Mouse (Mus musculus) Patski (cell line): ENCODE data around the gene Gramd4. TPM values are rescaled to one million over a fixed set of nuclear protein-coding genes. Genes with fewer than 3 reads are reported as not detected.

ENCODE experiments used
- ATAC-seq: fragments of 100-300 bp; one replicate; pipeline ENCODE4 v1.8.0; 2021
- CTCF ChIA-PET: fragments of 350-600 bp; sonication (Branson Sonifier 250); formaldehyde crosslinking; loops from one replicate; lab custom pipeline; 2022; ENCODE audit warnings: inconsistent platforms; lab: Charles Lee
- POLR2A ChIA-PET: fragments of 350-600 bp; sonication (Branson Sonifier 250); formaldehyde crosslinking; loops from one replicate; lab custom pipeline; 2022; ENCODE audit warnings: antibody characterized with exemption, inconsistent platforms; lab: Charles Lee
- DNase-seq: peaks from one replicate; pipeline ENCODE4 v3.0.0-alpha.2; 2011; ENCODE audit warnings: low read depth, low spot score
- H3K27me3 ChIP-seq: fragments of 371-371 bp; one replicate; pipeline ENCODE4 v1.5.1; 2021
- CTCF ChIP-seq: fragments of 100-300 bp; IDR thresholded peaks from one replicate; pipeline ENCODE4 v1.5.1; 2021
- in situ Hi-C: fragments of 300-500 bp; cut with MboI; formaldehyde crosslinking; loops from 3 replicates; pipeline ENCODE4 v1.11.1; 2018; ENCODE audit warnings: low pct_unique_long_range_greater_than_20kb, mixed read lengths
- polyA plus RNA-seq: library from polyadenylated mRNA; unstranded; gene quantifications from one replicate; pipeline ENCODE4 v1.2.3, GENCODE M21; 2021

Gramd4 gene
- polyA plus RNA-seq, 1 experiment from 2014 or later: 44.1 TPM

DNA sequence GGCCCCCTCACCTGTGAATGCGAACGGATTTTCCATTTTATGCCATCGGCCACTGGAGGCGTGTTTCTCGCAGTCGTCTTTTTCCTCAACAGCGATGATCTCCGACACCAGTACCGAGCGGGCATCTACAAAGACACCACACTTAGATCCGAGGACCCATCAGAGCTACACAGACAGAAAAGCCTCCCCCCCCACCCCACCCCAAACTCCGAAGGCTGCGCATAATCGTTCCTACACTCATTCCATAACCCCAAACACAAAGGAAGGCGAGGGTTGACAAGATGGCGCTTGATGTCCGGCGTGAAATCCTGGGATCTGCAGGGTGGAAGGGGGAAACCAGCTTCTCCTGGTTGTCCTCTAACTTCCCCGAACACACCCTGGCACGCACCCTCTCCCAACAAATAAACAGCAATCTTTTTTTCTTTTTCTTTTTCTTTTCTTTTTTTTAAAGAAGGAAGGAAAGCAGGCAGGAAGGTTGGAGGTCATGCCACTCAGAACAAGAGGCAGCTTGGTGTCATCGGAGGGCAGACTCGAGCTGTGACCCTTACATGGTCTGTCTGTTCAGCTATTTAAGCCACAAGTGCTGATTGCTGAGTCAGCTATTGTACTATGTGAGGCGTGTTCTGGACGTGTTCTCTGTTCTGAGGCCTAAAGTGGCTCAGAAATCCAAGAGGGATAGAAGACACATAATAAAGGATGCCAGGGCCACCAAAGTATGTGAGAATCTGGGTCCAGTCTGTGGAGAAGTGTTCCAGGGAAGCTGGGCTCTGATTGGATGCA lies 108.5 kb downstream of the Gramd4 start:
- POLR2A ChIA-PET: interaction anchor here (0.6 kb wide), 1 partner anchor 51 kb away, joined by 3 read pairs; no protein-coding TSS in a partner anchor
- ATAC-seq: no peak
- TF ChIP-seq CTCF: no peak
- DNase-seq: no peak
- H3K27me3 ChIP-seq: no peaks in the 10 kb centered on the region
- in situ Hi-C loops: loop anchor here (5.0 kb wide), 1 partner anchor 46 kb away; the partner anchor contains the start of gene Tbc1d22a
- CTCF ChIA-PET: no interaction called here

DNA sequence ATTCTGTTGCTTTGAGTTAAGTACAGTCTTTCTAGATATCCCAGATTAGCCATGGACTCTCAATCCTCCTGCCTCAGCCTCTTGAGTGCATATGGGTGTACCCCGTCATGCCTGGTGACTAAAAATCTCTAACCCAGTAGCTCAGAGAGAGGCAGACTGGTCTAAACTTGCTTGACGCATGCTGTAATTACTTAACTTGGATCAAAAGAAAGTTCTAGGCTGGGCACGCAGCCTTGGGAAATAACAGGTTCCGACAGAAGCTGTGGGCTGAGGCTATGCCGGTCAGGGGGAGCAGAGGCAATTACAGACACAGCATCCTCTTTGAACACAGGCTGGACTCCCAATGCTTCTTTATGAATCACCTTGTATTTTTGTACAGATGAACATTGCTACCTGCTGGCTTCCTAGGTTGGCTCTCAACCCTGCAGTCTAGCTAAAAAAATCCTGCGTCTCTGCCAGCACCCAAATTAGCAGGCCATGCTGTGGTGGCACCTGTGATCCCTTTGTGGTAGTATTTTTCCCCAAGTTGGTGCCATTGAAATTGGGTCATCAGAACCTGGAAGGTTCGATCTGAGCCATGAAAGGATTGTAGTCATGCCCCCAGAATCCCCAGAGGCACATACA lies 109.6 kb downstream of the Gramd4 start:
- DNase-seq (no peak), ATAC-seq (no peak)
- no peak for TF ChIP-seq CTCF
- in situ Hi-C loops: loop anchor here (5.0 kb wide), 1 partner anchor 45 kb away; the partner anchor contains the start of gene Tbc1d22a
- H3K27me3 ChIP-seq: no peaks in the 10 kb centered on the region
- CTCF ChIA-PET: interaction anchor here (1.5 kb wide), 1 partner anchor 27 kb away, joined by 3 read pairs; no protein-coding TSS in a partner anchor
- POLR2A ChIA-PET: no interaction called here

DNA sequence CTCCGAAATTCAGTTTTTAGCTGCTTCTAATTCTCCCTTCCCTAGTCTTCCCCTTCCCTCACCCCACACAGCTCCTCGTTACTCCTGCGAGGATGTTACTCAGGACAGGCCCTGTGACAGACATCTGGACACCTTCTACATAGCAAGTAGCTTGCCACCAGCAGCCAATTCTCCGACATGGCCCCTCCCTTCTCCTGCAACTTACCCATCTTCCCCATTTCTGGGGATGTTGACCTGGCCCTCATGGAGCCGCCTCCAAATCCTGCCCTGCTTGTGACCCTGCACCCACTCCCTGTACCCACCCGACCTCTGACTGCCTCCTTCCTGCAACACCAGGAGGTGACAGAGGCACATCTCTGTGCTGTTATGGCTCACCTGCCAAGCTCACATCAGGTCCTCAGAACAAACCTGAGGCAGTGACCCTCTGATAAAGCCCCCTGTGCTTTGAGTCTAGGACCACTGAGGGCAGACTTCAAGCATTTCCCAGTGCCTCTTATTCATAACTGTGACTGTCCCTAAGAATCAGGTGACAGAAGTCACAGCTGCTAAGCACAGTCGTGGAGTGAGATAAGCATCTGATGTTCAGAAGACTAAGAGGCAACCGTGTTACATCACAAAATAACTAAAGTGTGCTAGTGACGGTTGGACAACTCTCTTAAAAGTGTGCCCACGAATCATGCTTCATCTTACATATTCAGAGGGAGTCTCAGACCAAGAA lies 110.5 kb downstream of the Gramd4 start:
- in situ Hi-C loops: loop anchor here (5.0 kb wide), 1 partner anchor 44 kb away; the partner anchor contains the start of gene Tbc1d22a
- ChIA-PET POLR2A (interaction anchor here (1.0 kb wide), 1 partner anchor 47 kb away, joined by 3 read pairs; no protein-coding TSS in a partner anchor), CTCF (interaction anchor here (1.5 kb wide), 1 partner anchor 28 kb away, joined by 3 read pairs; no protein-coding TSS in a partner anchor)
- no peaks in the 10 kb centered on the region for H3K27me3 ChIP-seq
- no peak for TF ChIP-seq CTCF
- ATAC-seq: no peak
- no peak for DNase-seq

DNA sequence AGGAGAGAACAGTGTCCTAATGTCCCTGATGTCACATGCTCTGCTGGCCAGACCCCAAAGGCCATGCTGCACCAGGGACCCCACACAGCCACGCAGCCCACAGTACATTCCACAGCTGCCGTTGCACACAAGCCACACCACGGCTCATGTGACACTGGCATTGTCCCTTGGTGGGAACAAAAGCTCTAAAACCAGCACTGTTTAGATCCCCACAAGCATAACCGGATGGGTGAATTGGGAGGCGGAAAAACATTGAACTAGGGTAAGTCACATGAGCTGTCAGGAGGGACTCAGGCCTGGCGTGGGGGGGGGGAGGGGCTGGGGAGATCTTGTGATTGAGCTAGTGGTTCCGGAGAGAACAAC lies 111.0 kb downstream of the Gramd4 start:
- DNase-seq (no peak), ATAC-seq (no peak)
- ChIA-PET CTCF (no interaction called here), POLR2A (interaction anchor here (1.0 kb wide), 1 partner anchor 46 kb away, joined by 3 read pairs; no protein-coding TSS in a partner anchor)
- TF ChIP-seq CTCF: no peak
- in situ Hi-C loops: loop anchor here (5.0 kb wide), 1 partner anchor 44 kb away; the partner anchor contains the start of gene Tbc1d22a
- H3K27me3 ChIP-seq: no peaks in the 10 kb centered on the region

DNA sequence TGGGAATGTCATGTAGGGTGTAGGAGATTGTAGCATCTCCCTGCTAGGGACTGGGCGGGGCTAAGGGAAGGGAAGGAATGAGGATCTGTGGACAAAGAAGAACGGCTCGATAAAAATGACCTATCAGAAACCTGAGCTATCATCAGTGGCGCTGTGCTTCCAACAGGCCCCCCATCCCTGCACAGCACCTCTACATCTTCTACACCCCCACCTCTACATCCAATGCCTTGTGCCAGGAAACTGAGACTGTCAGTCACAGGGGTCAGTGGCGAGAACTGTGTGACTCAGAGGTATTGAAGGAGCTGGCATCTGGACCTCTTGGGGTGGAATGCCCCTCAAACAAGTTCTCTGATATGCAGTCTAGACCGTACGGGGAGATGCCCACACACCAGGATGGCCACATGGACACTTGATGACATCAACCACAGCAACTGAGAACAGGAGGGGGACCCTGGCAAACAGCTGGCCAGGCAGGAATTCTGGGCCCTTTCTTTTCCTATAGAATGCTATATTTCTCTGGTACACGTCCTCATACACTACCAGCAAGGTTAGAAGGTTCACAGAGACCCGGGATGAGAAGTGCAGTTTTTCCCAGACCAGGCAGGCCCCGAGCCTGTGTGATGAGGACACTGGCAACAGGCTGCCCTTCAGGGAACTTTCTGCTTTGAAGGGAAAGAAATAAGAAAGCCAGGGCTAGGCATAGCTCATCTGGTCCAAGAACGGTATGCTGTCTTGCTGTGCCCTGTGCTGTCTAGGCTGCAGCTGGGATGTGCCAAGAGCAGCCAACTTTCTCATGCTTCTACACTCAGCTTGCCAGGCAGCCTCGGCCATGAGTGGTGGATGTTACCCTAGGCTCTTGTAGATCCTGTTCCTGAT lies 111.7 kb downstream of the Gramd4 start:
- CTCF ChIA-PET: no interaction called here
- POLR2A ChIA-PET: interaction anchor here (1.0 kb wide), 1 partner anchor 46 kb away, joined by 3 read pairs; no protein-coding TSS in a partner anchor
- in situ Hi-C loops: loop anchor here (5.0 kb wide), 1 partner anchor 43 kb away; the partner anchor contains the start of gene Tbc1d22a

DNA sequence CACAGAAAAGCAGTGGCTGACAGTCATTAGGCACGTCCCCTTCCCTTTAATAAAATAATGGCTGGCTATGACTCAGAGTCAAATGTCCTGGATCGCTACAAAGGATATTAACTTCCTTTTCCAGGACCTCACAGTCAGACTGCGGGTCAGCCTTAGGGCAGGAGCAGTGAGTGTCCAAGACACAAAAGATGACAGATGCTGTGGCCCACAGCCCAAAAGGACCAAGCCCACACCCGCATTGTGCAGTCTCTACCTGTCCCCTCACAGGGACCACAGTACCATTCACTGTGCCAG lies 112.3 kb downstream of the Gramd4 start:
- POLR2A ChIA-PET: interaction anchor here (0.6 kb wide), 1 partner anchor 80 kb away, joined by 3 read pairs; no protein-coding TSS in a partner anchor
- in situ Hi-C loops: loop anchor here (5.0 kb wide), 1 partner anchor 43 kb away; the partner anchor contains the start of gene Tbc1d22a
- CTCF ChIA-PET: no interaction called here
- no peak for TF ChIP-seq CTCF
- ATAC-seq (peak; percentile 11), DNase-seq (no peak)
- no peaks in the 10 kb centered on the region for H3K27me3 ChIP-seq

More for the DNA sequence above, 111.7 kb downstream of the Gramd4 start:
- no peaks in the 10 kb centered on the region for H3K27me3 ChIP-seq
- no peak for TF ChIP-seq CTCF
- ATAC-seq: no peak
- DNase-seq: no peak

DNA sequence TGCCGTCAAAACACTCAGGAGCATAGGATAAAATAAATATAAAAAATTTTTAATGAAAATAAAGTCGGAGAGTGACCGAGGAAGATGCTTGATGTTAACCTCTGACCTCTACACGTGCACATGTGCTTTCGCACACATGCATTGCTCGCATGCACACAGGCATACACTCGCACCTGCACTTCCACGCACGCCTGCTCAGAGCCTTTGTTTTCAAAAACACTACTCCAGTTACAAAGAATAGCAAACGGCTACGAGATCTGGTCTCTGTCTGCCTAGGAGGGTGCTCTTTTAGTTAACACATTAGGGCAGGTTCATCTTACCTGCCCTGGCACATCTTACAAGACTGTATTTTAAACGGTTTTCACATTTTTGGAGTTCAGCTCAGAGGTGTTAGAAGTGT lies 113.8 kb downstream of the Gramd4 start:
- TF ChIP-seq CTCF: no peak
- ATAC-seq: no peak
- H3K27me3 ChIP-seq: no peaks in the 10 kb centered on the region
- ChIA-PET CTCF (interaction anchor here (2.4 kb wide), 1 partner anchor 30 kb away, joined by 8 read pairs; no protein-coding TSS in a partner anchor), POLR2A (interaction anchor here (1.4 kb wide), 1 partner anchor 8 kb away, joined by 3 read pairs; no protein-coding TSS in a partner anchor)
- in situ Hi-C loops: no loop called here
- no peak for DNase-seq

DNA sequence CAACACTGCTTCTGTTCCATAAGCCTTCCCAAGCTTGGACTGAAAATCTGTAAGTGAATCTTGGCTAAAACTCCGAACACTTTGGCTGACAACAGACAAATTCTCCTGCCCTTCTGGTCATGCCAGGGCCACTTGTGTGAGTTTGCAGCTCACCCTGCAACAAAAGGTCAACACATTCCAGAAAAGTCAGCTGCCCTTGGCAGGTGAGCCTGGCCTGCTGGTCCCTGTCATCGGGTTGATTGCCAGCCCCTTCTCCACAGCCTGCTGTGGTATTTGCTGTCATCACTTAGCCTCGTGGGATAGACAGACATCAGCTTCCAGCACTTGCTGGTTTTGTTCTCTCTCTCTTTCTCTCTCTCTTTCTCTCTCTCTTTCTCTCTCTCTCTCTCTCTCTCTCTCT lies 114.6 kb downstream of the Gramd4 start:
- ChIA-PET CTCF (interaction anchor here (2.4 kb wide), 1 partner anchor 31 kb away, joined by 8 read pairs; no protein-coding TSS in a partner anchor), POLR2A (no interaction called here)
- TF ChIP-seq CTCF: no peak
- ATAC-seq: no peak
- no peaks in the 10 kb centered on the region for H3K27me3 ChIP-seq
- in situ Hi-C loops: no loop called here
- DNase-seq: no peak

DNA sequence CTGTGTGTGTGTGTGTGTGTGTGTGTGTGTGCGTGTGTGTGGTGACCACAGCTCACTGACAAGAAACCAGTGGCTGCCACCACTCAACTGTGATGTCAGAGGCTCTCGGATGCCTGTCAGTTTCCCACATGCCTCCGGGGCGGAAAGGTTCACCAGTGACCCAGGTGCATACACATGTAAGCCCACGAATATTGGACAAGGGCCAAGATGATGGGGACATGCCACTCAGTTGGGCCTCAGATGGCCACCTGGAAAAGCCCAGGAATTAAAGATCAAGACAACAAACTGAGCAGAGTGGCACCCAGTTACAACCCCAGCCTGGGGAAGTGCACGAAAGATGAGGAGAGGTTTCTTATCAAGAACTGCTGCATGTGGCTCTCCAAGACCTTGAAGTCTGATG lies 115.0 kb downstream of the Gramd4 start:
- in situ Hi-C loops: no loop called here
- POLR2A ChIA-PET: no interaction called here
- CTCF ChIA-PET: interaction anchor here (2.4 kb wide), 1 partner anchor 31 kb away, joined by 8 read pairs; no protein-coding TSS in a partner anchor
- ATAC-seq (no peak), DNase-seq (no peak)
- no peaks in the 10 kb centered on the region for H3K27me3 ChIP-seq
- TF ChIP-seq CTCF: no peak
